Mouse (Mus musculus): Measurements from ENCODE around the gene Arnt2.

Gene Arnt2

DNA sequence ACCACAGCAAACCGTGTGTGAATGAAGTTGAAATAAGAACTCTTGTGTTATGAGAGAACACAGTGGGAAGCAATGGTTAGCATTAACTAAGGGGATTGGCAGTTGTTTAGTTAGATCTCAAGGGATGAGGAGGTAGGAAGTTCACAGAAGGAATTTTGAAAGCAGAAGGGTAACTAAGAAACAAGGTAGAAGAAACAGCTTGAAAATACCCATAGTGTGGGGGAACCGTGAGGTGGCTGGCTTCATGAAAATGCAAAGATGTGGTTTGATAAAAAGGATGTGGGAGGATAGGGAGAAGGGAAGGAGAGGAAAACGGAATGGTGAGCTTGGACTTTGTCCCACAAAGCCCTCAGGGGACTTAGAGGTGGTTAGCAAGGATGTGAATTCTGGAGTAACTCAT lies 125.0 kb downstream of the Arnt2 start:
- DNase-seq, result no peak

GRCm38 (mm10) chr7:84282231-84282630 lies 127.7 kb downstream of the Arnt2 start:
- DNase-seq, result no peak

- DNase-seq, result no peak
Observed at GRCm38 (mm10) chr7:84279231-84279630, 130.7 kb downstream of the Arnt2 start.

- DNase-seq, result no peak
Observed at GRCm38 (mm10) chr7:84275312-84275711, 134.7 kb downstream of the Arnt2 start.

GRCm38 (mm10) chr7:84273930-84274329 lies 136.0 kb downstream of the Arnt2 start:
- DNase-seq, result no peak

DNA sequence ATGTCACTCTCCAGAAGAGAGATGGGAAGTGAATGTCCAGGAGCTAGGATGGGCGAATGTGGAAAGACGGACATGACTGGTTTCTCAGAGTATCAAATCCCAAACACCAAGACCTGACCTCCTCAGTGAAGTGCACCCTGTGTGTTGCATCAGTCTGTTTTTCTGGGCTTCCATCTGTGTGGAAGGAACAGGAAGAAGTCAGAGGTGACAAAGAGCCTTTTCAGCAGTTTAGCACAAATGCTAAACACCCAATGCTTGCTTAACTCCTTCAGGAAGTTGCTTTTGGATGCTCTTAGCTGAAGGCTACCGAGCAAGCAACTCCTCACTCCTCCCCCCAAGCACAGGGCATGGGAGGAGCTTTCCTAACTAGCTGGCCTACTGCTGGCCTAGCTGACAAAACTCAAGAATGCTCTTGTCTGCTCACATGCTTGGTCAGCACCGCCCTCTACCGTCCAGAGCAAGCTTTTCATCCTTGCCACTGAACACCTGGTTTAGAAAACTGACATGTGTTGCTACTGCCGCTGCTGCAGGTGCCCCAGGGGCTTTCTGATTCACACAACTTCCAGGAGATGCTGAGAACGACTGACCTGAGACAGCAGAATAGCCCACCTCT lies 137.7 kb downstream of the Arnt2 start:
- DNase-seq, result peak; percentile 84

DNA sequence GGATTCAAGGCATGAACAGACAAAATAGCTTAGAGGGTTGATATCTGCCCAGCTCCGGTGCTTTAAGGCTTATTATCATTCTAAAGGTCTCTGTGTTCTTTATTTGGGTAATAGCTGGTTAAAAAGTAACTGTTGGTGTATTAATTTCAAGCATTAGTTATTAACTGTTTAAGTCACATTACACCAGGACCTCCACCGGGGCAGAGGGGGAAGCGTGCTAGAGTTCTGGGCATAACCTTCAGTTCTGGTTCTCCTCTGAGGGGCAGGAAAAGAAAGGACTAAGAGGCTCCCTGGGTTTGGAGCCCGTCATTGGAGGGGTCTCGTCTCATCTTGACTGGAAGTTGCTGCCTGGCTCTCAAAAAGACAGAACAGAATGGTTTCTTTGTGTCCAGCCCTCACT lies 138.5 kb downstream of the Arnt2 start:
- DNase-seq, result no peak

DNA sequence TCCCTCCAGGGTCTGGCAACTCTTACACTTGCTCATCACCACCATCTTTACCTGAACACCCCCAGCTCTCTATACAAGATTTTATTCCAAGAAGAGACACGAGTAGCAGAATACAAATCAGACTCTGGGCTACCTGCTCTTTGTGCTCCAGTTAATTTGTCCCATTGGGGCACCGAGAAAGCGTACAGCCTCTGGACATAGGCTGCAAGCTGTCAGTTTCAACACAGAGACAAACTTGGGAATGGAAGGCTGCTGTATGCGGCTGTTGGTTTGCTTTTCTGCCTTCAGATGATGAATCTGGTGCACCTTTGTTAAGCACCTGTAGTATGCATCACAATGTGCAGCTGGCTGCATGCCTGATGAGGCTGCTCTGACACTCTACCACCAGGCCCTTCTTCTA lies 146.5 kb downstream of the Arnt2 start:
- no peak for DNase-seq

DNA sequence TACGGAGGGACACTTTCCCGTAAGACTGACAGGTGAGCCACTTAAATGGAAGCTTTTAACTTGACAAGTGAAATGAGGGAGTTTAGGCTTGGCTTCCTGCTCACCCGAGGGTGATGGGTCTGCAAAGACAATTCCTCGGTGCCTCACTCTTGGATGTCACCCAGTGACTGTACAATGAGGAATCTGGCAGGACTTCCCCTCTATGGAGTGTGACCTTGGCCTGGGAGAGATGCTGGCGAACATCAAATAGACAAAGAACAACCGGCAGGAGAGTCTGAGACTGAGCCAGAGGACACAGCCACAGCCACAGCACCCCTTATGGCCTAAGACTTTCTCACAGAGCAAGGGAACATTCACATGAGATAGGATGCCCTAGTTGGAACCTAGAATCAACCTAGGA lies 148.6 kb downstream of the Arnt2 start:
- DNase-seq, result no peak

DNA sequence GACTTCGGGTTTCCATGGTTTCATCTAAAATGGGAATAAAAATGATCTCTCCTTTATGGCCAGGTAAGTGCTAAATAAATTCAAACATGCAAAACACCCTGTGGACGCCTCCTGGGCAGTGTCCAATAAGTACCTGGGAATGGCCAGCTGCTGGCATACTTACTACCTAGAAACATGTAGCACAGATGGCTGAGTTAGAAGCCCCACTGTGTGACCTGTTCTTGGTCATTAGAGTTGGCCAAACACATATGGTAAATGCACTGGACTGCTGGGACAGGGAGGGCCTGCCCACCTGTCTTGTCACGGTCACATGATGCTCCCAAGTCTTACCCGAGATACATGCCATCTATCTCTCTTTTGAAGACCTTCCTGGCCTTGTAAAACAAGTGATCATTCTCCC lies 149.6 kb downstream of the Arnt2 start:
- DNase-seq, result no peak

DNA sequence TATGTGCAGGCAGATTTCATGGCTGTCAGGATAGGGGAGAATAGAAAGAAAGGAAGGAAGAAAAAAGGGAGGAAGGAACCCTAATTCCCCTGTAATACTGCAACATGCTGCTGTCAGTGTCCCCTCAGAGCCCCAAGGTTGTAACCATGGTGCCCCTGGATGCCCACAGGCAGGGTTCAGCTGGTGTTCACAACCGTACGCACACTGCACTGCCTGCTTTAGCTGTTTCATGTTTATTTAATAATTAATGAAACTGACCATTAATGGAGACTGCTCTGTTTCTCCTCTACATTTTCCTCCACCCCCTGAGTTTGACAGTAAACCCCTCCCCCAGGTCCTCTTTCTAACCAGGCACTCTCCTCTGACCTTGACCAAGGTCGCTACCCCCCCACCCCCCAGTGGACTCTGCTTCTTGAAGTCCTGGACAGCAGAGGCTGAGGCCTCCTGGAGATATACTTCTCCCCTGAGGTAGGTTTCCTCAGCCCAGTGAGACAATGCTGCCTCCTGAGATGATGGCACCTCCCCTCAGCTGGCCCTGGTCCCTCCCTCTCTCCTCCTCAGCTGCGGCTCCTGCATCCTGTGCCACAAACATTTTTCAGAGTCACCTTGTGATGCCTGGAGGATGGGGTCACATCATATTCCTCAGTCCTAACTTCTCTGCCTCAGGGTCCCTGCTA lies 150.5 kb downstream of the Arnt2 start:
- DNase-seq, result no peak

GRCm38 (mm10) chr7:84256661-84257060 lies 153.3 kb downstream of the Arnt2 start:
- no peak for DNase-seq

DNA sequence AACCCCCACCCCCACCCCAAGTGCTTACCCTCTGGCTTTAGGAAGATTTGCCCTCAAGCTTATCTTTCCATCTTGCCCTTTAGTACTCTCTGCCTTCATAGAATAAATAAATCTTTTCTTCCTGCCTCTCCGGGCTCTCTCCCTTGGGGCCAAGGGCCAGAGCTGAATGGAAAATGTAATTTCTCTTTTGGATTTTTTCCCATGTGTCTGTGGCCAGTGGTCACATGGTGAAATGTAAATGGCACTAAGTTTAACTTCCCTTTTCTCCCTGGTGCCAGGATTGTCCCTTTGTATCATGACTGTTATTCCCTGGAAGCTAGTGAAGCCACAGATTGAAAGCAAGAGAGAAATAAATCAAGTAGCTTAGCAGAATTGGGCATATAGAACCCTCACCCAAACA lies 153.7 kb downstream of the Arnt2 start:
- DNase-seq, result no peak

GRCm38 (mm10) chr7:84254916-84255315 lies 155.1 kb downstream of the Arnt2 start:
- no peak for DNase-seq

DNA sequence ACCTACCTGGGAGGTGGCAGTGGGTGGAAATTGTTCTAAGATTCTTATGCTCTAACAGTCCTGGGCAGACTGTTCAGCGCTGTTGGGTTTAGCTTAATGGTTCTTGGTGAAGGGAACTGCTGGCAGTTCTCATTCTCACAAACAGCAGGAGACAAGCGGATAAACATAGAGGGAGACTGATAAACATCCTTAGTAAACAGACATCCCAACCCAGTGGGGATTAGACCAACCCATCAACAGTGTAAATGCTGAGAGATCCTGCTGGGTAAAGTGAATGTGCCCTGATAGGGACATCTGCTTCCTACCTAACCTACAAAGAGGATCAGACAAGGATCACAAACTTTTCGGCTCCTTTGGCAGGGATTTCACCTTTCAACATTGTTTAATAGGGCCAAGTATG lies 155.7 kb downstream of the Arnt2 start:
- DNase-seq, result no peak

GRCm38 (mm10) chr7:84251667-84252066 lies 158.3 kb downstream of the Arnt2 start:
- DNase-seq, result no peak

DNA sequence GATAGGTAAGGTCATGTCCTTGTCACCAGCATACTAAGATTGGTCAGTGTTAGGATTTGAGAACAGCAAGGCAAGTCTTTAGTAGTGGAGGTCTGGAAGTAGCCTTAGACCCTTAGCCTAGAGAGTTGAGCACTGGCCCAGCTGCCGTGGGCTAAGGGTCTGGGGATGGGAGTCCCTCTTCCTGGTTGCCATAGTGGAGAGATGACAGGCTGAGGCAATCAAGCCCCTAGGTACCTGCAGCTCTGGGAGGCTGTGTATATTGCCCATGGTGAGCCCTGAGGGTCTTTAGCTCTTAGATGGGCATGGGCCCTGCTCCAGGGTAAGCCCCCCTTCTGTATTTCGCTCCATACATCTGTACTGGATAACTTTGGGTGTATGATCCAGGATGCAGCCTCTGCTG lies 159.2 kb downstream of the Arnt2 start:
- DNase-seq, result no peak

DNA sequence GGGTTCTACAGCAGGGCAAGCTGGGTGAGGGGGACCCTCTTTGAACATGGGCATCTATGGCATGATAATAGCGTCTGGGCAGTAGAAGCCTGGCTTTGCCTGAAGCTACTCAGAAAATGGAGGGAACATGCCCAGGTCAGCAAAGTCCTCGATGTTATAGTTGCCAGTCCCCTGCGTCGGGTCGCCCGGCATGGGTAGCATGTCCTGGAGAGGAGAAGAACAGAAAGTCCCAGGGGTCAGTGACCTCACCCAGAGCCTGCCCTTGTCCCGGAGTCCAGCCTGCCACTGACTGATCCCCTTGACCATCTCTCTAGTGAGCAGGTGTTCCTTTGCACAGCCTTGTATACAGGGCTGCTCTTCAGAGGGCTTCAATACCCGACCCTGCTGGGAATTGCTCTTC lies 160.0 kb downstream of the Arnt2 start:
- no peak for DNase-seq

- DNase-seq, result no peak
Observed at GRCm38 (mm10) chr7:84249381-84249780, 160.6 kb downstream of the Arnt2 start.

DNA sequence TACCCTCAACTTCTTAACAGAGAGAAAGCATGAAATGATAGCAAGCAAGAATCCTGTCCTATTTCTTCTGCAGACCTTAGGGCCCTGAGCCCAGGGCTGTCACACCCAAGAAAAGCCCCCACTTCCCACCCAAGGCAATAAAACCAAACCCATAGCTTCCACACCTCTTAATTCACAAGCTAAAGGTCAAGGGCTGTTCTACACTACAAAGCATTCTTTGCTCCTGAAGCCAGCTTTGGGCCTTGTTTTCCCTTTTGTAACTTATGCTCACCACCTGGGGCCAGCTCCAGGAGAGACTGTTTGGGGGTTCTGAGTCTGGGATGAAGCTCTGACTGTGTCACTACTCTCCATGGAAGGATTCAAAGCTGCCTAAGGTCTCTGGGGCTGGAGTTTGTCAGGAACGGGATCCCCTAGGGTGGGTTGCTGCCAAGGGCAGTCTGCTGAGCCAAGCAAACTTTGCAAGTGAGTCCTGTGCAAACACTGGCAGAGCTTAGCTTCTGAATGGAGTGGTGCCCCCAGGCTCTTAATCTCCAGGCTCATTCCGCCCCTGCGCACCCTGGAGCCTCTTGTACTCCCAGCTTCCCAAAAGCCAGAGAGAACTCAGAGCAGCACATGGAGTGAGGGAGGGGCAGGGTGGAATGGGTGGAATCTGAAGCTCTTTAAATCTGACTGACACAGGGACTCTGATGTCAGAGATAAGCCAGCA lies 161.9 kb downstream of the Arnt2 start:
- peak; percentile 20 for DNase-seq

- no peak for DNase-seq
Observed at GRCm38 (mm10) chr7:84246878-84247277, 163.1 kb downstream of the Arnt2 start.

DNA sequence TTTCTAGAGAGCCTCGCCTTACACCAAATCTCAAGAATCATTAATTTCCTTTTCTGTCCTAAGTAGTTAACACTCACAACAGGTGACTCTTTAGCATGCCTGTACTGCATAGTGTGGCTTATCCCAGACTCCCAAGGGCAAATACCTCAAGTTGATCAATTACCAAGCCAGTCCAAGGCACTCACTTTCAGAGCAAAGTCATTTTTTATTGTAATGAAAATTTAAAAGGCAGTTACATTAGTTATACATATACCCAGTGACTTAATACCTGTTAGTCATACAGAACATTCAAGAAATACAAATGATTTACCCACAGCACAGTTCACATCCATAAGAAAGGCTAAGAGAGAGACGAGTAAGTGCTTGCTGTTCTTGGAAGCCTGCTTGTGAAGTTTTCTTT lies 163.9 kb downstream of the Arnt2 start:
- no peak for DNase-seq

DNA sequence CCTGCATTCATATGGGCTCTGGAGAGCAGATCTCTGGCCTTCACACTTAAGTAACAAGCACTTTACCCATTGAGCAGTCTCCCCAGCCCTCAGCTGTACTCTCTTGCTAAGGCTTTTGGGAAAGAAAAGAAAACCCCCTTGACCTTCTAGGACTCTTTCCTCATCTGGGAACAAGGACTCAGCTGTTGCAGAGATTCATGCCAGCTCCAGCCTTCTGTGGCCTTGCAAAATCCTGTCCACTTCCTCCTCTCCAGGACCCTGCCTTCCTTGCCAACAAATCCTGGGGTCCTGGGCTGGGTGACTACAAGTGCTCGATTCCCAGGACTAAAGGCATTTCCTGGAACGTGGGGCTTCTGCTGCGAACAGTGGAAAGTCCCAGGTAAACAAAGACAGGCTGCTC lies 169.6 kb downstream of the Arnt2 start:
- DNase-seq, result no peak

- peak; percentile 12 for DNase-seq
Observed at GRCm38 (mm10) chr7:84237655-84238054, 172.3 kb downstream of the Arnt2 start.

Data from retina, postnatal 1 day (tissue).